In the genomic region with DNA sequence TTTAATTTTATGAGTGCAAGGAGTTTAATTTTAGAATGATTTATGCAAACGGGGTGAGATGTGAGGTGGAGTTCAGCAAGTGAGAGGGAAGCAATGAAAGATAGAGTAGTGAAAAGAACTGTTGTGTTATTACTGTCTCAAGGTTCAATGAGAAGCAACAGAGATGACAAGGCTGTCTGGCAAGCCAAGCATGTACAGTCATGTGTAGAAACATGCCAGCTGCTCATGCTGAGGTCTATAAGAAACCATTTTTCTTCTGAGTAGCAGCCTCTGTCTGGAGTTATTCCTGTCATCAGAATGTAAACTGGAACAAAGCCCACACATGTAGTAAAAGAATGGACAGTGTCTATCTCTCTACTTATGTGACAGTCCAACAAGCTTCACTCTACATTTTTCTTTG, we compare ENCODE assay signal across 32 mouse cellular contexts. TPM values are rescaled to one million over a fixed set of nuclear protein-coding genes. Genes with fewer than 3 reads are reported as not detected.
A peak's percentile ranks its signal among the peaks of the same experiment; 100 is the strongest.
DNase-seq lines count a peak whose midpoint lies in the region; ATAC-seq and TF ChIP-seq lines count a peak whose summit lies in the region.
"Had no signal": no experiment of that assay in that cellular context is flagged by ENCODE, and none has a peak within 500 bp of the region (broad histone marks: within the 10 kb centered on the region; RNA-seq: fewer than 3 reads in every experiment).

No protein-coding gene starts in this region.

- 71% methylated on average over 1 of the region's 1 CpGs for WGBS in hindbrain, postnatal 0 days
- WGBS in hindbrain, embryonic 10.5 days, result 84% methylated on average over 1 of the region's 1 CpGs
- WGBS in lung, embryonic 14.5 days, result 50% methylated on average over 1 of the region's 1 CpGs
- 57% methylated on average over 1 of the region's 1 CpGs for WGBS in intestine, embryonic 16.5 days
- WGBS in midbrain, embryonic 10.5 days, result 84% methylated on average over 1 of the region's 1 CpGs

- H3K4me2 ChIP-seq in hindbrain, postnatal 0 days (ENCODE audit: low read depth, low read length), result no peak overlapping the region
- H3K4me2 ChIP-seq in lung, embryonic 14.5 days, result no peak overlapping the region
- H3K4me2 ChIP-seq in intestine, embryonic 16.5 days (ENCODE audit: low read depth, low read length), result no peak overlapping the region
- H3K4me2 ChIP-seq: heart, embryonic 15.5 days; hindbrain, embryonic 12.5 days; kidney, embryonic 15.5 days; limb, embryonic 12.5 days; liver, embryonic 15.5 days; lung, embryonic 15.5 days; midbrain, embryonic 12.5 days had no signal

- H3K9ac ChIP-seq in hindbrain, postnatal 0 days (replicated peaks; ENCODE audit: low read length), result no peak overlapping the region
- H3K9ac ChIP-seq in lung, embryonic 14.5 days, result no peak overlapping the region
- H3K9ac ChIP-seq in intestine, embryonic 16.5 days (ENCODE audit: low read depth, low read length), result no peak overlapping the region
- H3K9ac ChIP-seq: heart, embryonic 15.5 days; hindbrain, embryonic 12.5 days; kidney, embryonic 15.5 days; limb, embryonic 12.5 days; liver, embryonic 15.5 days; lung, embryonic 15.5 days; midbrain, embryonic 12.5 days had no signal

- ATAC-seq in hindbrain, postnatal 0 days, result 0 out of 2 replicates have a peak, but pooled peaks have one; percentile 38
- peak; percentile 44; the same call in 1 of the 2 replicates for ATAC-seq in lung, embryonic 14.5 days (ENCODE audit: insufficient read depth)
- ATAC-seq in intestine, embryonic 16.5 days, result peak; percentile 38; the same call in 1 of the 2 replicates

- H3K4me1 ChIP-seq in hindbrain, postnatal 0 days (ENCODE audit: insufficient read depth, low read length), result no peaks in the 10 kb centered on the region
- H3K4me1 ChIP-seq in hindbrain, embryonic 10.5 days (replicated peaks), result no peaks in the 10 kb centered on the region
- H3K4me1 ChIP-seq in lung, embryonic 14.5 days (ENCODE audit: insufficient read depth), result no peaks in the 10 kb centered on the region
- no peaks in the 10 kb centered on the region for H3K4me1 ChIP-seq in intestine, embryonic 16.5 days (ENCODE audit: control insufficient read depth, insufficient read depth, low read length)
- H3K4me1 ChIP-seq in midbrain, embryonic 10.5 days, result no peaks in the 10 kb centered on the region
- H3K4me1 ChIP-seq: heart, embryonic 10.5 days; heart, embryonic 15.5 days; hindbrain, embryonic 12.5 days; kidney, embryonic 15.5 days; limb, embryonic 12.5 days; liver, embryonic 15.5 days; lung, embryonic 15.5 days; midbrain, embryonic 12.5 days had no signal

- H3K9me3 ChIP-seq in hindbrain, postnatal 0 days (ENCODE audit: low read length), result no peaks in the 10 kb centered on the region
- H3K9me3 ChIP-seq in hindbrain, embryonic 10.5 days, result no peaks in the 10 kb centered on the region
- H3K9me3 ChIP-seq in lung, embryonic 14.5 days (ENCODE audit: low read depth, low read length), result no peaks in the 10 kb centered on the region
- H3K9me3 ChIP-seq in intestine, embryonic 16.5 days (ENCODE audit: control insufficient read depth, low read length), result no peaks in the 10 kb centered on the region
- H3K9me3 ChIP-seq in midbrain, embryonic 10.5 days (replicated peaks), result no peaks in the 10 kb centered on the region
- H3K9me3 ChIP-seq: heart, embryonic 10.5 days; heart, embryonic 15.5 days; hindbrain, embryonic 12.5 days; kidney, embryonic 15.5 days; limb, embryonic 12.5 days; liver, embryonic 15.5 days; lung, embryonic 15.5 days; midbrain, embryonic 12.5 days had no signal

- no peak overlapping the region for H3K4me3 ChIP-seq in hindbrain, postnatal 0 days (ENCODE audit: low read length)
- no peak overlapping the region for H3K4me3 ChIP-seq in hindbrain, embryonic 10.5 days
- no peak overlapping the region for H3K4me3 ChIP-seq in lung, embryonic 14.5 days (ENCODE audit: low read depth, low read length)
- H3K4me3 ChIP-seq in intestine, embryonic 16.5 days (ENCODE audit: low read length), result no peak overlapping the region
- no peak overlapping the region for H3K4me3 ChIP-seq in midbrain, embryonic 10.5 days
- H3K4me3 ChIP-seq: heart, embryonic 10.5 days; heart, embryonic 15.5 days; hindbrain, embryonic 12.5 days; kidney, embryonic 15.5 days; limb, embryonic 12.5 days; liver, embryonic 15.5 days; lung, embryonic 15.5 days; midbrain, embryonic 12.5 days had no signal

- no peak for TF ChIP-seq CTCF in hindbrain, postnatal 0 days (IDR thresholded peaks at IDR 0.05; ENCODE audit: low read depth)
- no peak for TF ChIP-seq CTCF in lung, embryonic 14.5 days (IDR thresholded peaks at IDR 0.05; ENCODE audit: low read depth)

- no peak overlapping the region for H3K27ac ChIP-seq in hindbrain, postnatal 0 days
- no peak overlapping the region for H3K27ac ChIP-seq in hindbrain, embryonic 10.5 days
- no peak overlapping the region for H3K27ac ChIP-seq in lung, embryonic 14.5 days (ENCODE audit: low read depth)
- no peak overlapping the region for H3K27ac ChIP-seq in intestine, embryonic 16.5 days (ENCODE audit: low read length)
- H3K27ac ChIP-seq in midbrain, embryonic 10.5 days (replicated peaks), result no peak overlapping the region
- H3K27ac ChIP-seq: heart, embryonic 10.5 days; heart, embryonic 15.5 days; hindbrain, embryonic 12.5 days; kidney, embryonic 15.5 days; limb, embryonic 12.5 days; liver, embryonic 15.5 days; lung, embryonic 15.5 days; midbrain, embryonic 12.5 days had no signal

- DNase-seq in hindbrain, postnatal 0 days (ENCODE audit: low spot score), result no peak
- no peak for DNase-seq in hindbrain, embryonic 10.5 days (ENCODE audit: low spot score)
- peak; percentile 35 for DNase-seq in lung, embryonic 14.5 days
- DNase-seq in lung, postnatal 14 days, result no peak
- DNase-seq in midbrain, embryonic 10.5 days (ENCODE audit: low spot score), result no peak
- DNase-seq: adrenal gland, postnatal 25 days; B cell, adult 2 months; cerebellum, adult 8-10 months; cerebellum, postnatal 25 days; gastrocnemius, postnatal 25 days; heart, adult 11 months; kidney, adult 18-20 months; layer of hippocampus, adult 9-11 months; lung, postnatal 36 days; right cerebral cortex, postnatal 14 days; thymus, postnatal 4 days had no signal

- H3K36me3 ChIP-seq in hindbrain, postnatal 0 days (ENCODE audit: insufficient read depth, low read length), result no peaks in the 10 kb centered on the region
- H3K36me3 ChIP-seq in hindbrain, embryonic 10.5 days, result no peaks in the 10 kb centered on the region
- H3K36me3 ChIP-seq in lung, embryonic 14.5 days (ENCODE audit: insufficient read depth), result no peaks in the 10 kb centered on the region
- no peaks in the 10 kb centered on the region for H3K36me3 ChIP-seq in intestine, embryonic 16.5 days (ENCODE audit: control insufficient read depth, insufficient read depth, low read length)
- no peaks in the 10 kb centered on the region for H3K36me3 ChIP-seq in midbrain, embryonic 10.5 days
- H3K36me3 ChIP-seq: heart, embryonic 10.5 days; heart, embryonic 15.5 days; hindbrain, embryonic 12.5 days; kidney, embryonic 15.5 days; limb, embryonic 12.5 days; liver, embryonic 15.5 days; lung, embryonic 15.5 days; midbrain, embryonic 12.5 days had no signal

- no peaks in the 10 kb centered on the region for H3K27me3 ChIP-seq in hindbrain, postnatal 0 days (ENCODE audit: insufficient read depth, low read length)
- H3K27me3 ChIP-seq in hindbrain, embryonic 10.5 days (ENCODE audit: insufficient read depth, poor library complexity, severe bottlenecking), result no peaks in the 10 kb centered on the region
- no peaks in the 10 kb centered on the region for H3K27me3 ChIP-seq in lung, embryonic 14.5 days (ENCODE audit: insufficient read depth, low read length)
- no peaks in the 10 kb centered on the region for H3K27me3 ChIP-seq in intestine, embryonic 16.5 days (replicated peaks; ENCODE audit: control insufficient read depth, insufficient read depth, low read length)
- H3K27me3 ChIP-seq in midbrain, embryonic 10.5 days (ENCODE audit: low read depth, poor library complexity, severe bottlenecking), result no peaks in the 10 kb centered on the region
- H3K27me3 ChIP-seq: heart, embryonic 15.5 days; hindbrain, embryonic 12.5 days; kidney, embryonic 15.5 days; limb, embryonic 12.5 days; liver, embryonic 15.5 days; lung, embryonic 15.5 days; midbrain, embryonic 12.5 days had no signal

RNA-seq across cellular contexts. Expression of a gene that starts 14.5 kb away (rescaled TPM):
- 10.6 and 10.9 TPM in 2 replicates for total RNA-seq in hindbrain, postnatal 0 days (2014; rRNA removed)
- 8.2 and 10.4 TPM in 2 replicates for polyA plus RNA-seq in hindbrain, postnatal 0 days (2015; fragmentation: Nextera tagmentation; extraction: Ambion mirVana)
- polyA plus RNA-seq in hindbrain, embryonic 10.5 days (2016; fragmentation: Nextera tagmentation; extraction: Ambion mirVana), result 0.37 and 0.78 TPM in 2 replicates
- 0.04 and 0.08 TPM in 2 replicates for polyA plus RNA-seq in lung, embryonic 14.5 days (2014; fragmentation: Nextera tagmentation; extraction: Ambion mirVana)
- 0.37 and 0.54 TPM in 2 replicates for polyA plus RNA-seq in intestine, embryonic 16.5 days (2015; fragmentation: Nextera tagmentation; extraction: Ambion mirVana)
- polyA plus RNA-seq in midbrain, embryonic 10.5 days (2016; fragmentation: Nextera tagmentation; extraction: Ambion mirVana), result 0.27 and 0.48 TPM in 2 replicates
- total RNA-seq: gastrocnemius, adult 18-20 months; gastrocnemius, postnatal 25 days; heart, postnatal 25 days; liver, adult 2 months; megakaryocyte, adult 5-6 weeks; monocyte, adult 5-6 weeks had no signal
- polyA plus RNA-seq: liver, adult 2 months; liver, embryonic 15.5 days; small intestine, adult 2 months; thymus, postnatal 0 days had no signal
